Mouse (Mus musculus) forebrain, embryonic 11.5 days (tissue): ENCODE measurements at regions not wholly inside any gene's neighbourhood (a gene's known extent, or its start where the extent isn't known, plus 50 kb on each side); places are given as distances from the start of the nearest gene placed in this dataset.

Experiments used
- ATAC-seq: fragments of 200-750 bp; cut with Nextera tagmentation; replicated peaks from 2 replicates; pipeline ENCODE4 v1.8.0; 2017; ENCODE audit warnings: moderate TSS enrichment; ENCODE audit not compliant: low FRiP score
- DNase-seq: peaks from one replicate; pipeline ENCODE4 v3.0.0-alpha.2; 2017; ENCODE audit warnings: low spot score
- H3K27ac ChIP-seq: fragments of 300-500 bp; sonication (generic); 2 replicates; pipeline ENCODE4 v1.5.1; 2014; ENCODE audit warnings: low read depth, low read length
- H3K27me3 ChIP-seq: fragments of 300-500 bp; sonication (generic); 2 replicates; pipeline ENCODE4 v1.6.1; 2014; ENCODE audit warnings: mild to moderate bottlenecking, low read length, mixed read lengths; ENCODE audit not compliant: control insufficient read depth, insufficient read depth
- H3K36me3 ChIP-seq: fragments of 300-500 bp; sonication (generic); 2 replicates; pipeline ENCODE4 v1.6.1; 2014; ENCODE audit warnings: mild to moderate bottlenecking, low read length, moderate library complexity, mixed read lengths; ENCODE audit not compliant: control insufficient read depth, insufficient read depth
- H3K4me1 ChIP-seq: fragments of 300-500 bp; sonication (generic); replicated peaks from 2 replicates; pipeline ENCODE4 v1.6.1; 2014; ENCODE audit warnings: low read length, mixed read lengths; ENCODE audit not compliant: control insufficient read depth, insufficient read depth
- H3K4me2 ChIP-seq: fragments of 300-500 bp; sonication (generic); 2 replicates; pipeline ENCODE4 v1.6.1; 2014; ENCODE audit warnings: low read depth, mild to moderate bottlenecking, low read length, moderate library complexity, mixed read lengths; ENCODE audit not compliant: severe bottlenecking
- H3K4me3 ChIP-seq: fragments of 300-500 bp; sonication (generic); 2 replicates; pipeline ENCODE4 v1.5.1; 2014; ENCODE audit warnings: low read depth, low read length
- H3K9ac ChIP-seq: fragments of 300-500 bp; sonication (generic); 2 replicates; pipeline ENCODE4 v1.6.1; 2014; ENCODE audit warnings: low read length
- H3K9me3 ChIP-seq: fragments of 300-500 bp; sonication (generic); 2 replicates; pipeline ENCODE4 v1.6.1; 2016; ENCODE audit warnings: low read length, mixed read lengths; ENCODE audit not compliant: control insufficient read depth
- WGBS: fragments of 180-500 bp; shearing (Covaris S2); extraction: QIAGEN DNeasy Blood & Tissue Kit; methylation state at CpG from one replicate; pipeline ENCODE4 v1.1.7; 2014; 5-methylcytosine and 5-hydroxymethylcytosine counted together

DNA sequence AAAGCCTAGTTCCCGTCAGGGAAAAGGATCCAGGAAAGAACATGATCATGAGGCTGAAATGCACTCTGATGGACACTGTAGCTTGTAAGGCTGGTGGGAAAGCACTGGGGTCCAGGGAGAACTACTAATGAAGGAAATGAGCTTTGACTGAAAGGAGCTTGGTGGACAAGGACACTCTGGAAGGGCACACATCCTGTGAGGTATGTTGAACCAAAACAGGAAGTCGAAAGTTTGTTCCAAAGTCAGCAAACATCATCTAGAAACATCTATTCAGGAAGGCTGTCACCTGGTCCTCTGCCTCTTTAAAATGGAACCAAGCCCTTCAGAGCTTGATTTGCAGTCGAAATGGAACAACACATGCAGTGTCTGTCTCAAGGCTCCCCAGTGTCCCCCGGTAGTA is 143.1 kb downstream of the Hlx start:
- DNase-seq = no peak
- H3K9ac ChIP-seq = no peak overlapping the region
- no peak overlapping the region for H3K27ac ChIP-seq
- no peaks in the 10 kb centered on the region for H3K27me3 ChIP-seq
- WGBS = 81% methylated on average over 4 of the region's 4 CpGs
- H3K4me1 ChIP-seq = no peaks in the 10 kb centered on the region
- H3K4me2 ChIP-seq = no peak overlapping the region
- H3K4me3 ChIP-seq = no peak overlapping the region
- ATAC-seq = no peak
- H3K9me3 ChIP-seq = no peaks in the 10 kb centered on the region
- H3K36me3 ChIP-seq = no peaks in the 10 kb centered on the region

- H3K9me3 ChIP-seq = no peaks in the 10 kb centered on the region
- no peak for ATAC-seq
- H3K4me1 ChIP-seq = no peaks in the 10 kb centered on the region
- no peak overlapping the region for H3K4me2 ChIP-seq
- H3K4me3 ChIP-seq = no peak overlapping the region
- H3K9ac ChIP-seq = no peak overlapping the region
- H3K36me3 ChIP-seq = no peaks in the 10 kb centered on the region
- H3K27me3 ChIP-seq = no peaks in the 10 kb centered on the region
- DNase-seq = no peak
- no peak overlapping the region for H3K27ac ChIP-seq
- 87% methylated on average over 12 of the region's 12 CpGs for WGBS
These were observed 147.9 kb downstream of the Hlx start for GRCm38 (mm10) chr1:184584505-184584874.

- H3K9me3 ChIP-seq = no peaks in the 10 kb centered on the region
- H3K4me2 ChIP-seq = no peak overlapping the region
- H3K27me3 ChIP-seq = no peaks in the 10 kb centered on the region
- no peak overlapping the region for H3K27ac ChIP-seq
- no peak for DNase-seq
- ATAC-seq = no peak
- no peaks in the 10 kb centered on the region for H3K4me1 ChIP-seq
- no peak overlapping the region for H3K9ac ChIP-seq
- H3K36me3 ChIP-seq = no peaks in the 10 kb centered on the region
- WGBS = 92% methylated on average over 6 of the region's 6 CpGs
- H3K4me3 ChIP-seq = no peak overlapping the region
These were observed 148.5 kb downstream of the Hlx start for GRCm38 (mm10) chr1:184583751-184584504.

DNA sequence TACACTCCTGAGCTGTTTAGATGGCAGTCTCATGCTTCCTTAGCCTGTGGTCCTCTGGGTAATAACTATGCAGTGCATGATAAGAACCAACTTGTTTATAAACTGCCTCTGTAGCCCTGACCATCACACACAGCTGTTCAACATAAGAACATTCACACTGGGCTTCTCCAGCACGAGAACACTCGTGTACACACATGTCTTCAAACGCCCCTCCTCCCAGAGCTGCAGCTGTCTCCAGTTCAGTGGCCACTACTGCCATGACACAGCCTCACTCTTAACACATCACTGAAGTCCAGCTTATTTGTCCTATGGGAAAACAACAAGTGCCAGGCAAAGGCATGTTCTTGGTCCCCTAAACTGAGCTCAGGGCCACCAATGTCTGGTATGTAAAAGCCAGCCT is 152.9 kb downstream of the Hlx start:
- Histone ChIP-seq H3K9me3 (no peaks in the 10 kb centered on the region), H3K36me3 (no peaks in the 10 kb centered on the region), H3K4me3 (no peak overlapping the region), H3K9ac (no peak overlapping the region), H3K27ac (no peak overlapping the region), H3K4me2 (no peak overlapping the region), H3K4me1 (no peaks in the 10 kb centered on the region), H3K27me3 (no peaks in the 10 kb centered on the region)
- ATAC-seq = no peak
- WGBS = 91% methylated on average over 3 of the region's 3 CpGs
- DNase-seq = no peak

DNA sequence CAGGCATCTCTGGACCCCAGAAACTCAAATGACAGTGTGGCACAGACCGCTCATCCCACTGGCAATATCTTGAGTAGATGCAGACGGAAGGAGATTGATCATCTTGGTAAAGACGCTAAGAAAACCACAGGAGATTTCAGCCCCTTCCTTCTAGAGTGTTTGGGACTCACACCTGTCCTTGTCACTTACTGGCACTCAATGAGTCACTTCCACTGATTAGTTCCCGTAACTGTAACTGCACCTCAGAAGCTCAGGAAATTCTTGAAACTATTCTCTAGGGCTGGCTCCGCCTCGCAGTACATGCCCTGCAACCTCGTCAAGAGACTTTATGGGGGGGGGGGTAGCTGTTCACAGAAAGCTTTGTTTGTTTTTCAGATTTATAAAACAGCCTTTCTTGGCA is 155.9 kb downstream of the Hlx start:
- H3K4me1 ChIP-seq = no peaks in the 10 kb centered on the region
- no peak for ATAC-seq
- H3K4me3 ChIP-seq = no peak overlapping the region
- no peak overlapping the region for H3K4me2 ChIP-seq
- H3K9ac ChIP-seq = no peak overlapping the region
- H3K36me3 ChIP-seq = no peaks in the 10 kb centered on the region
- no peak overlapping the region for H3K27ac ChIP-seq
- no peaks in the 10 kb centered on the region for H3K27me3 ChIP-seq
- no peak for DNase-seq
- H3K9me3 ChIP-seq = no peaks in the 10 kb centered on the region
- WGBS = 90% methylated on average over 7 of the region's 7 CpGs

- Histone ChIP-seq H3K4me2 (no peak overlapping the region), H3K27ac (no peak overlapping the region), H3K9ac (no peak overlapping the region), H3K27me3 (no peaks in the 10 kb centered on the region), H3K4me3 (no peak overlapping the region), H3K36me3 (no peaks in the 10 kb centered on the region), H3K4me1 (no peaks in the 10 kb centered on the region), H3K9me3 (no peaks in the 10 kb centered on the region)
- no peak for DNase-seq
- WGBS = 80% methylated on average over 7 of the region's 7 CpGs
- ATAC-seq = no peak
These were observed 159.1 kb downstream of the Hlx start for GRCm38 (mm10) chr1:184573325-184573724.

DNA sequence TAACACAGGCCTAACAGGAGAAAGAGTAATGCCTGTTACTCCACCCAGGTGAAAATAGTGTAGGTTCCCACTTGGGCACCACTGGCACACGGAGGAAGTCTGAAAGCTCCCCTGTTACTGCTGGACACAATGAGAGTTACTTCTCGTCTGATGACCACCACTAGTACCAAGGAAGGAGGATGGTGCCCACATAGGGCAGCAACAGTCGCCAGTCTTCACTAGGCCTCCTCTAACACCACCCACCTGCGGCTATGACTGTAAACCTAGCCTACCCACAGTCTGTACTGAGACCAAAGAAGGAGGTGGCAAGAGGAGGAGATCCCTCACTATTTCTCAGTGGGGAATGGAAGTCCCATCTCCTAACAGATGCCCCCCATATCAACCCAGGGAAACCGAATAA is 161.7 kb downstream of the Hlx start:
- no peaks in the 10 kb centered on the region for H3K9me3 ChIP-seq
- 84% methylated on average over 5 of the region's 5 CpGs for WGBS
- no peak overlapping the region for H3K4me2 ChIP-seq
- no peaks in the 10 kb centered on the region for H3K4me1 ChIP-seq
- ATAC-seq = no peak
- H3K27me3 ChIP-seq = no peaks in the 10 kb centered on the region
- H3K27ac ChIP-seq = no peak overlapping the region
- no peak overlapping the region for H3K9ac ChIP-seq
- no peaks in the 10 kb centered on the region for H3K36me3 ChIP-seq
- H3K4me3 ChIP-seq = no peak overlapping the region
- DNase-seq = no peak

DNA sequence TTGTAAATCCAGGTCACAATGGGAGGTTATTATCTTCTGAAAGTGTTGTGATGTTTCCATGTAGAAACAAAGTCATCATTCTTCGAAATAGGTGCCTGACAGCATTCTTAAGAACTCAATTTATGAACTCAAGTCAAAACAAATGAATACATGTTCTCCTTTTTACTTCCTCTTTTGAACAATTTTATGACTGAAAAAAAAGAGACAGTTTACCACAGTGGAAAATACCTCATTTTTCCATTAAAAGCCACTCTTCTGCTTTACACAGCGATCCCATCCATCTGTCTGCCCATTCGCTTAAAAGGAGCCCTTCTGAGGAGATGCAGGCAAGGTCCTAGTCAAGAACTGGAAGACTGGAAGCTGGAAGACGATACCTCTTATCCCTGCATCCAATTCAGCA is 169.5 kb downstream of the Hlx start:
- H3K27me3 ChIP-seq = no peaks in the 10 kb centered on the region
- H3K36me3 ChIP-seq = no peaks in the 10 kb centered on the region
- WGBS = 88% methylated on average over 4 of the region's 4 CpGs
- H3K4me2 ChIP-seq = no peak overlapping the region
- no peaks in the 10 kb centered on the region for H3K9me3 ChIP-seq
- DNase-seq = no peak
- no peak for ATAC-seq
- H3K4me3 ChIP-seq = no peak overlapping the region
- H3K27ac ChIP-seq = no peak overlapping the region
- H3K9ac ChIP-seq = no peak overlapping the region
- H3K4me1 ChIP-seq = no peaks in the 10 kb centered on the region

- no peak for DNase-seq
- no peak overlapping the region for H3K4me3 ChIP-seq
- H3K36me3 ChIP-seq = no peaks in the 10 kb centered on the region
- WGBS = 90% methylated on average over 5 of the region's 5 CpGs
- ATAC-seq = no peak
- no peak overlapping the region for H3K27ac ChIP-seq
- no peak overlapping the region for H3K9ac ChIP-seq
- H3K4me2 ChIP-seq = no peak overlapping the region
- H3K9me3 ChIP-seq = no peaks in the 10 kb centered on the region
- no peaks in the 10 kb centered on the region for H3K27me3 ChIP-seq
- no peaks in the 10 kb centered on the region for H3K4me1 ChIP-seq
These were observed 170.2 kb downstream of the Hlx start for GRCm38 (mm10) chr1:184562239-184562638.
